8 mouse cellular contexts compared by ENCODE assay signal in genomic region chrX:98701635-98702034, GRCm38 (mm10).
DNase-seq lines count a peak whose midpoint lies in the region; ATAC-seq lines count a peak whose summit lies in the region.

No protein-coding gene starts in this region.

- no peak overlapping the region for H3K4me3 ChIP-seq in forebrain, embryonic 15.5 days
- no peak overlapping the region for H3K4me3 ChIP-seq in limb, embryonic 11.5 days (ENCODE audit: low read depth, low read length)

- DNase-seq in 3134 (ENCODE audit: extremely low read depth, insufficient read length, low spot score) (peak; percentile 14), MEL-GATA-1-ER (ENCODE audit: extremely low read depth, low read depth) (peak; percentile 24)
- peak; percentile 35 for DNase-seq in cerebellum, adult 11 months
- peak; percentile 47 for DNase-seq in limb, embryonic 11.5 days (ENCODE audit: low spot score)
- DNase-seq in natural killer cell, adult 2 months (ENCODE audit: low spot score in 2 of 2), result peak; percentile 7 to 9
- DNase-seq in testis, postnatal 14 days (ENCODE audit: low spot score), result peak; percentile 11

- H3K9me3 ChIP-seq in forebrain, embryonic 15.5 days, result no peaks in the 10 kb centered on the region
- no peaks in the 10 kb centered on the region for H3K9me3 ChIP-seq in limb, embryonic 11.5 days (ENCODE audit: control insufficient read depth, low read length)

- H3K4me2 ChIP-seq in forebrain, embryonic 15.5 days (replicated peaks), result no peak overlapping the region
- no peak overlapping the region for H3K4me2 ChIP-seq in limb, embryonic 11.5 days (ENCODE audit: low read depth, severe bottlenecking)

- no peak overlapping the region for H3K9ac ChIP-seq in forebrain, embryonic 15.5 days (replicated peaks)
- no peak overlapping the region for H3K9ac ChIP-seq in limb, embryonic 11.5 days (ENCODE audit: low read length)

- H3K36me3 ChIP-seq in forebrain, embryonic 15.5 days, result no peaks in the 10 kb centered on the region
- no peaks in the 10 kb centered on the region for H3K36me3 ChIP-seq in limb, embryonic 11.5 days (ENCODE audit: control insufficient read depth, insufficient read depth, low read length)

- no peak overlapping the region for H3K27ac ChIP-seq in forebrain, embryonic 15.5 days (replicated peaks)
- H3K27ac ChIP-seq in limb, embryonic 11.5 days (replicated peaks; ENCODE audit: low read depth, low read length), result no peak overlapping the region

- WGBS in forebrain, embryonic 15.5 days, result 15% methylated on average over 4 of the region's 4 CpGs
- WGBS in limb, embryonic 11.5 days, result 22% methylated on average over 4 of the region's 4 CpGs

- no peaks in the 10 kb centered on the region for H3K27me3 ChIP-seq in forebrain, embryonic 15.5 days
- no peaks in the 10 kb centered on the region for H3K27me3 ChIP-seq in limb, embryonic 11.5 days (ENCODE audit: control insufficient read depth, insufficient read depth, low read length)

- ATAC-seq in forebrain, embryonic 15.5 days (replicated peaks), result peak; percentile 57; the same call in 1 of the 2 replicates
- peak; percentile 32 for ATAC-seq in inflammation-experienced regulatory T-cells, adult 6 months
- no peak for ATAC-seq in limb, embryonic 11.5 days (ENCODE audit: insufficient number of reproducible peaks, low FRiP score, low TSS enrichment, low read depth)

- H3K4me1 ChIP-seq in forebrain, embryonic 15.5 days, result no peaks in the 10 kb centered on the region
- H3K4me1 ChIP-seq in limb, embryonic 11.5 days (ENCODE audit: control insufficient read depth, insufficient read depth, low read length), result no peaks in the 10 kb centered on the region
